Mouse (Mus musculus) ES-E14 (cell line): Measurements from ENCODE around the gene Gadd45b.

Experiments used
- CHD2 ChIP-seq: IDR thresholded peaks from 2 replicates; pipeline ENCODE4 v1.6.1; 2014; ENCODE audit warnings: mild to moderate bottlenecking, low read depth, low read length, inconsistent platforms
- HCFC1 ChIP-seq: IDR thresholded peaks from 2 replicates; pipeline ENCODE4 v1.6.1; 2012; ENCODE audit warnings: low read length, inconsistent platforms, borderline replicate concordance; ENCODE audit not compliant: insufficient read depth
- MAFK ChIP-seq: IDR thresholded peaks from 2 replicates; pipeline ENCODE4 v1.6.1; 2014; ENCODE audit warnings: mild to moderate bottlenecking, low read depth, low read length, inconsistent platforms; ENCODE audit not compliant: insufficient read depth
- ZC3H11A ChIP-seq: IDR thresholded peaks from 2 replicates; pipeline ENCODE4 v1.6.1; 2012; ENCODE audit warnings: low read depth, mild to moderate bottlenecking, inconsistent platforms, low read length, borderline replicate concordance

DNA sequence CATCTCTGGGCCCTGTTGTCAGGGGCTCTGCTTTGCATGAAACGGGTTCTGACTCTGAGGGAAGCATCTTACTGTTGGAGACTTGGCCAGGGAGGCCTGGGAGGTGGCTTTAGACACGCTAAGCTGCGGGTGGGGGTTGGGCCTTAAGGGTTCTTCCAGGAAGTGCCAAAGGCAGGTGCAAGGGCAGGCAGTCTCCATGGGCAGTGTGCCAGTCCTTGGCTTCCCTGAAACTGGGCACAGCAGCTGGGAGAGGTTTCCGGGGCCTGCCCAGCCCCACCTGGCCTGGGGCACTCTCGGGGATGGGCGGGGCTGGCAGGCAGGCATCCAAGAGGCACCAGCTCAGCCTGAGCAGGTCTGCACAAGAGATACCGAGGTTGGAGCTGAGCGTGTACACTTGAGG is 7.8 kb downstream of the Gadd45b start:
- TF ChIP-seq HCFC1 (no peak), MAFK (no peak), CHD2 (no peak), ZC3H11A (no peak)
